Mouse (Mus musculus) thymus, postnatal 0 days (tissue): ENCODE data around the gene Gm11568. TPM values are rescaled to one million over a fixed set of nuclear protein-coding genes. Genes with fewer than 3 reads are reported as not detected.
"Not testable (repeated sequence)": the region's sequence is repeated elsewhere in the genome, so short reads cannot be mapped to it uniquely, and the experiment has no call there.

Source experiments
- DNase-seq: peaks from one replicate; pipeline ENCODE4 v3.0.0-alpha.2; 2015; ENCODE audit warnings: low spot score
- polyA plus RNA-seq: library from polyadenylated mRNA; unstranded; fragments of >200 nt; fragmentation: Nextera tagmentation; extraction: Ambion mirVana; gene quantifications from 2 replicates; pipeline ENCODE4 v1.2.1, GENCODE M21; 2015

The Gm11568 gene
- polyA plus RNA-seq, result not detected in 2 replicates

DNA sequence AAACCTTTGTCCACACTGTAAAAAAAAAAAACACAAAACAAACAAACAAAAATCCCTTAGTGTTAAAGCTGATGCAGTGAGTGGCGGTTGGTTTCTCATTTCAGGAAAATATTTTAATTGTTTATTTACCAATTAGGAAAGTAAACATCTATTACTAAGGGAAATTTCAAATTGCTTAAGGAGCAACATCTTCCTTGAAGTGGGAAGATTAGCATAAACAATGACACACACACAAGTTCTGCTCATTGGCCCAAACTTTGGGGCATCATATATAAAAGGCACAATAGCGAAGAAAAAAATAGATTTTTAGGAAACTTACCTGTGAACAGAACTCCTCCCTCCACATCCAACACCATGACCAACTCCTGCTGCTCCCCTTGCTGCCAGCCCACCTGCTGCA lies at the start of gene Gm11568:
Gm11568 (plus strand) TSS at position 301 of the 400 bp plus-strand sequence.
- no peak for DNase-seq

DNA sequence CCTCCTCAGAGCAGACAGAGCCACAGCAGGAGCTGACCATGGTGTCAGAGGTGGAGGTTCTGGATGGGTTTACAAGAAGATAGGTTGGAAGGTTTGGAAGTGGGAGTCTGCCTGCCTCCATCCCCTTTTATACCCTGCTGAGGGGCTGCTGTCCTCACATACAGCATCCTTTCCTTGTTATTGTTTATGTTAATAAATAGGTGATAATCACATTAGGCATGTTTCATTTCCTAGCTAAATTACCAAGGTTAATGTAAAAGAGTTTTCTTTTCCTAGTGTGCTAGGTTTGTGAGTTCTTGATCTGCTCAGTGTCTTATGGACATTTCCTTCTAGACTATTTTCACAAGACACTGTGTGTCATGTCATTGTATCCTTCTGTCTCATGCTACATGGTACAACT lies 47.9 kb upstream of the Gm11568 start, which contains the start of gene Krtap4-13:
Krtap4-13 (minus strand) TSS at position 101 of the 400 bp plus-strand sequence.
- DNase-seq, result not testable (repeated sequence)

DNA sequence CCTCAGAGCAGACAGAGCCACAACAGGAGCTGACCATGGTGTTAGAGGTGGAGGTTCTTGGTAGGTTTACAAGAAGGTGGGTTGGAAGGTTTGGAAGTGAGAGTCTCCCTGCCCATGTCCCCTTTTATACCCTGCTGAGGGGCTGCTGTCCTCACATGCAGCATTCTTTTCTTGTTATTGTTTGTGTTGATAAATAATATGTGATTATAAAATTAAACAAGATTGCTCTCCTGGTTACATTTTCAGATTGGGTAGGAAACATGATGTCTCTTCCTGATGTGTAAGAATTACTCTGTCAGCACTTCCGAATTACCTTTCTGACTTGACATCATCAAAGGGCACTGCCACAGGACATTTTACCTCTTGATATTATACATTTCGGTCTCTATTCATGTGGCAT lies 42.2 kb upstream of the Gm11568 start, which contains the start of gene Gm11564:
Gm11564 (minus strand) TSS at position 101 of the 400 bp plus-strand sequence.
- DNase-seq, result not testable (repeated sequence)

DNA sequence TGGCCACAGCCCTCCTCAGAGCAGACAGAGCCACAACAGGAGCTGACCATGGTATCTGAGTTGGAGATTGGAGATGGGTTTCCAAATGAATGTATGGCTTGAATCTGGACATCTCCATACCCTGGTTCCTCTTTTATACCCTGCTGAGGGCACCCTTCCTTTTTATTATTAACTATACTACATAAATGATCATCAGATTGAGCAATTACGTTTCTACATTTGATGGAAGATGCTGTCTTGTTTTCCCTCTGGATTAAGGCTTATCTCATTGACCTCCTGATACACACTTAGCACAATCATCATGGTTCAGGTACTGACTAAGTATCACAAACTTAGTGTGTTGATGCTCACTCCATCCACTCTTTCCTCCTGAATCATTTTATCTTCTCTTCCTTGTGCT lies 19.8 kb upstream of the Gm11568 start, which contains the start of gene 2300003K06Rik:
2300003K06Rik (minus strand) TSS at position 101 of the 400 bp plus-strand sequence.
- DNase-seq, result no peak

DNA sequence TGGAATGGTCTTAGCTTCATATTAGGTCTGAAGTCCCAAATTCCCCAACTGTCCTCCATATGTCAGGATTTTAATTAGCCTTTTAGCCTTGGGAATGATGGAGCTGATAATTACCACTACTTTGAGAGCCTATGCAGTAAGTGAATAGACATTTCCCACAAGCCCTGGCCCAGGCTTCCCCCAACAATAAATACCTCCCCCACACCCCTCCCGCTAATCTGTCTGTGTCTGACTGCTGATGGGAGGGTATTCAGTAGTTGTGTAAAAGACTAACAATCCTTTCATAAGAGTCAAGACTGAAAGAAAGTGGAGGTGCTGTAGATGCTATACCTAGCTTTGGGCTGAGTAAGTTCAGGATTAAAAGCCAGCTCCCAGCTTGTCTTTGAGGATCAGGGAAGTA lies 15.5 kb upstream of the Gm11568 start:
- no peak for DNase-seq

DNA sequence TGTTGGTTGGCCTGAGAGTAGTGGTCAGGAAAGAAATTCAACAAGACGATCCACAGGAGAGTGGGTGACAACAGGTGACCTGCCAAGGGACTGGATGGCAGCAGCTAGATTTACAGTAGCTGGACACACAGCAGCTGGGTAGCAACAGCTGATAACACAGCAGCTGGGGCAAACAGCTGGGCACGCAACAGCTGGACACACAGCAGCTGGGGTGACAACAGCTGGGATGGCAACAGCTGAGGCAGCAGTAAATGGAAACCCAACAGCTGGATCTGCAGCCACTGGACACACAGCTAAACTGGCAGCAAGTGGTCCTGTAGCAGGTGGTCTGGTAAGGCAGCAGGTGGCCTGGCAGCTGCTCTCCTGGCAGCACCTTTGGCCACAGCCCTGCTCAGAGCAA lies 11.0 kb upstream of the Gm11568 start:
- DNase-seq, result no peak

DNA sequence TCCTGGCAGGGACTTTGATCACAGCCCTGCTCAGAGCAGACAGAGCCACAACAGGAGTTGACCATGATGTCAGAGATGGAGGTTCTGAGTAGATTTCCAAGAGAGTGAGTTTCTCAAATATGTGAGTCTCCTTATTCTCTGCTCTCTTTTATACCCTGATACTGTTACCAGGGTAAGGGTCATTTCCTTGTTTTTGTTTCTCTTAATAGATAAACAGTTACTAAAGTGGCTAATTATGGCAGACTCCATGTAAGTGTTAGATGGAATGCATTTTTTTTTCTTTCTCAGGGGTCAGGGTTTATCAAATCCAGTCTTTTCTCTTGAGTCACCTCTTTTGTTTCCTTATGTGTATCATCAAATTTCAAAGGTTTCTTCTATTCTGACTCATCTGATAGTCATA lies 6.2 kb upstream of the Gm11568 start, which contains the start of gene Krtap4-16:
Krtap4-16 (minus strand) TSS at position 101 of the 400 bp plus-strand sequence.
- no peak for DNase-seq

DNA sequence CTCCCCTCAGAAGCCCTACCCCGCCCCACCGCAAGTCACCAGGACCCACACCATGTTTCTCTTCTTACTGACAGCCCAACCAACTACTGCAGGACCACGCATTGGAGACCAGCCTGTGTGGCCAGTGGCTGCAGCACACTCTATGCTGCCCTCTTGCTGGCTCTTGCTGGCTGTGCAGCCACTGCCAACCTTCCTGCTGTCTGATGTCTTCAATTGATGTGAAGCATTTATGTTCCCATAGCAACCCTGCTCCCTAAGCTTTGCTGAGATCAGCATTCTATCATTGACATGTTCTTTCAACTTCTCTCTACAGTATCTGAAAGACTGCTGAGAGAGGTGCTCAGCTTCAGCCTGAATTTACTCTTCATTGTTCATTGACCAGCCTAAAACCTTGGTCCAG lies 3.6 kb upstream of the Gm11568 start:
- DNase-seq, result no peak

DNA sequence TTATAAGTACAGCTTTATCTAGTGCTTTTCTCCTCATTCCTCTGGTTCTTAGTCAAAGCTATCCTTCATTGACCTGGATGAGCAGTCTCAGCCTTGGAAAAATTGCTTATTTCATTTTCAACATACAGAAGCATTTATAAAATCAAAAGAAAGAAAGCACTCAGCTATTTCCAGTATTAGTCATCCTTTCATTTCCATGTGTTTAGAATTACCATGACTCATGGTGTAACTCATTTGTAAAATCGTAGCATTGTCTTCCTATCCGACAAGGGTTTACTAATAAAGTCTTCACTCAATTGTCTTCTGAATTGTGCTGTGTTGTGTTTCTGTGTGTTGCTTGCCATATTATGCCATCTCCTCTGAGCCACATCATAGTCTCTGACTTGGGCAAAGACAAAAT lies 1.0 kb downstream of the Gm11568 start:
- DNase-seq, result no peak

DNA sequence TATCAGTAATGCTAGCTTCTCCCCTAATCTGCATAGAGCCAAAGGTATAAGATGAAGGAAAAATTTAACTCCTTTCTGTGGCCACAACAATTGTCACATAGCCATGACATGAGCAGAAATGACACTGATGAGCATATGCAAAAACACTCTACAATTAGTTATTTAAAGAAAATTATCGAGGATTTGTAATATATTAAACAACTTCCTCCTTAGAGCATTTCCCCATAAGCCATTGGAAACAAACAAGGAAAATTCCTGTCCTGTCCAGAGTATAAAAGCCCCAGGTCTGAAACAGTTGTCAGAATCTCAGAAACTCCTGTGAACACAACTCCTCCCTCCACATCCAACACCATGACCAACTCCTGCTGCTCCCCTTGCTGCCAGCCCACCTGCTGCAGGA lies 6.5 kb downstream of the Gm11568 start, which contains the start of gene Gm11559:
Gm11559 (plus strand) TSS at position 301 of the 400 bp plus-strand sequence.
- DNase-seq, result not testable (repeated sequence)

DNA sequence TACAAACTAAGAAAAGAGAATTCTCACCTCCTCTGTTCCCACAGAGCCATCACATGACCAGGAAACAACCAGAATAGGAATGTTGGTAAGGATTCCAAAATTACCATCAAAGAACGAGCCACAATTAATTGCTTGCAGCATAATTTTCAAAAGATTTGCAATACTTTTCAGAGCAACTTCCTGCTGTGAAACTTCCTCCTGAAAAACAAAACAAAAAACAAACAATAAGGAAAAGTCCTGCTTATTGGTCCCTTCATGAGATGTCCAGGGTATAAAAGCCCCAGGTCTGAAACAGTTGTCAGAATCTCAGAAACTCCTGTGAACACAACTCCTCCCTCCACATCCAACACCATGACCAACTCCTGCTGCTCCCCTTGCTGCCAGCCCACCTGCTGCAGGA lies 15.4 kb downstream of the Gm11568 start, which contains the start of gene Krtap9-1:
Krtap9-1 (plus strand) TSS at position 301 of the 400 bp plus-strand sequence.
- DNase-seq, result not testable (repeated sequence)

DNA sequence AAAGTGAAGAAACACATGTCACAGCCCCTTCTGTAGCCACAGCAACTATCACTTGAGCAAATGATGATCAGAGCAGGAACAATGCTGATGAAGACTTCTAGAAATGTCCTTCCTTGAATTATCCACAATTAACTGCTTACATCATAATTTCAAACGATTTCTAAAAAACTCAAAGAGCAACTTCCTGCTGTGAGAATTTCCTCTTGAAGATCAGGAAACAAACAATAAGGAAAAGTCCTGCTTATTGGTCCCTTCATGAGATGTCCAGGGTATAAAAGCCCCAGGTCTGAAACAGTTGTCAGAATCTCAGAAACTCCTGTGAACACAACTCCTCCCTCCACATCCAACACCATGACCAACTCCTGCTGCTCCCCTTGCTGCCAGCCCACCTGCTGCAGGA lies 21.2 kb downstream of the Gm11568 start, which contains the start of gene Gm11567:
Gm11567 (plus strand) TSS at position 301 of the 400 bp plus-strand sequence.
- not testable (repeated sequence) for DNase-seq

DNA sequence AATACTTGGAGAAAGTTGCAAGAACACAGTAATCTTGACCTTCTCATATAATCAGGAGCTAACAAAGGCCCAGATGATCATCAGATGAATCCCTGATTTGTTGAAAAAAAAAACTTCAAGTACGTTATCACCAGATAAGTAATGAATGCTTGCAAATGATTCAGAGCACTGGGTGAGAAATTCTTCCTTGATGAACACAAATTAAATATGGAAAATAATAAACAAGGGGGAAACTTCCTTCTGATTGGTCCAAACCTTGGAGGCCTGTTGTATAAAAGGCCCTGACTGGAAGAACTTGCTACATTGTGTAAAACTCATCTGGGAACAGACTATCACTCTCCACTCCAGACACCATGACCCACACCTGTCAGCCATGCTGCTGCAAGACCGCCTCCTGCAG lies 49.9 kb downstream of the Gm11568 start, which contains the start of gene Krtap31-1:
Krtap31-1 (plus strand) TSS at position 301 of the 400 bp plus-strand sequence.
- DNase-seq, result no peak

Other genes starting within 250 kb of the Gm11568 start
- not detected in 2 replicates for gene Gm11937, start 247.7 kb upstream of the Gm11568 start, polyA plus RNA-seq
- not detected in 2 replicates for gene Krtap2-4, start 243.1 kb upstream of the Gm11568 start, polyA plus RNA-seq
- gene Gm11562, start 237.5 kb upstream of the Gm11568 start, polyA plus RNA-seq, result 0.27 TPM in 1 of 2 replicates, not detected in the other
- not detected in 2 replicates for gene Krtap4-1, start 229.7 kb upstream of the Gm11568 start, polyA plus RNA-seq
- gene Krtap4-2, start 222.8 kb upstream of the Gm11568 start, polyA plus RNA-seq, result not detected in 2 replicates
- not detected in 2 replicates for gene Krtap4-7, start 213.8 kb upstream of the Gm11568 start, polyA plus RNA-seq
- not detected in 2 replicates for gene Gm11555, start 207.7 kb upstream of the Gm11568 start, polyA plus RNA-seq
- gene Gm11563, start 199.0 kb upstream of the Gm11568 start, polyA plus RNA-seq, result not detected in 2 replicates
- gene Krtap4-6, start 192.0 kb upstream of the Gm11568 start, polyA plus RNA-seq, result not detected in 2 replicates
- gene Gm14190, start 167.2 kb upstream of the Gm11568 start, polyA plus RNA-seq, result not detected in 2 replicates
- gene Gm14180, start 123.6 kb upstream of the Gm11568 start, polyA plus RNA-seq, result not detected in 2 replicates
- not detected in 2 replicates for gene Gm11595, start 85.0 kb upstream of the Gm11568 start, polyA plus RNA-seq
- gene Krtap4-8, start 77.2 kb upstream of the Gm11568 start, polyA plus RNA-seq, result not detected in 2 replicates
- gene Krtap4-9, start 72.7 kb upstream of the Gm11568 start, polyA plus RNA-seq, result not detected in 2 replicates
- not detected in 2 replicates for gene Gm11596, start 64.5 kb upstream of the Gm11568 start, polyA plus RNA-seq
- not detected in 2 replicates for gene Gm11569, start 59.0 kb upstream of the Gm11568 start, polyA plus RNA-seq
- gene Gm11554, start 53.5 kb upstream of the Gm11568 start, polyA plus RNA-seq, result not detected in 2 replicates
- not detected in 2 replicates for gene Krtap4-13, start 48.0 kb upstream of the Gm11568 start, polyA plus RNA-seq
- gene Gm11564, start 42.3 kb upstream of the Gm11568 start, polyA plus RNA-seq, result not detected in 2 replicates
- not detected in 2 replicates for gene 2300003K06Rik, start 19.9 kb upstream of the Gm11568 start, polyA plus RNA-seq
- not detected in 2 replicates for gene Krtap4-16, start 6.3 kb upstream of the Gm11568 start, polyA plus RNA-seq
- not detected in 2 replicates for gene Gm11559, start 6.6 kb downstream of the Gm11568 start, polyA plus RNA-seq
- gene Krtap9-1, start 15.5 kb downstream of the Gm11568 start, polyA plus RNA-seq, result not detected in 2 replicates
- not detected in 2 replicates for gene Gm11567, start 21.3 kb downstream of the Gm11568 start, polyA plus RNA-seq
- not detected in 2 replicates for gene Krtap31-1, start 50.0 kb downstream of the Gm11568 start, polyA plus RNA-seq
- gene Gm11565, start 56.8 kb downstream of the Gm11568 start, polyA plus RNA-seq, result 0.14 TPM in 1 of 2 replicates, not detected in the other
- gene Krtap31-2, start 78.4 kb downstream of the Gm11568 start, polyA plus RNA-seq, result not detected in 2 replicates
- gene Krtap9-5, start 90.6 kb downstream of the Gm11568 start, polyA plus RNA-seq, result not detected in 2 replicates
- not detected in 2 replicates for gene Krtap29-1, start 121.1 kb downstream of the Gm11568 start, polyA plus RNA-seq
- not detected in 2 replicates for gene Krtap16-1, start 128.7 kb downstream of the Gm11568 start, polyA plus RNA-seq
- 0.23 TPM in 1 of 2 replicates, not detected in the other for gene Krtap17-1, start 136.1 kb downstream of the Gm11568 start, polyA plus RNA-seq
- gene Krt33a, start 158.3 kb downstream of the Gm11568 start, polyA plus RNA-seq, result 0.10 and 0.29 TPM in 2 replicates
- 0.26 and 0.30 TPM in 2 replicates for gene Krt33b, start 172.0 kb downstream of the Gm11568 start, polyA plus RNA-seq
- 0.10 TPM in 1 of 2 replicates, not detected in the other for gene Krt34, start 183.6 kb downstream of the Gm11568 start, polyA plus RNA-seq
- gene Krt31, start 192.6 kb downstream of the Gm11568 start, polyA plus RNA-seq, result 0.12 and 0.14 TPM in 2 replicates
- 0.13 and 0.18 TPM in 2 replicates for gene Krt32, start 230.3 kb downstream of the Gm11568 start, polyA plus RNA-seq
- gene Krt35, start 238.3 kb downstream of the Gm11568 start, polyA plus RNA-seq, result 0.06 and 0.16 TPM in 2 replicates
- 0.24 and 0.29 TPM in 2 replicates for gene Krt36, start 247.7 kb downstream of the Gm11568 start, polyA plus RNA-seq